Mouse (Mus musculus): ENCODE data around the gene Ppan. TPM values are rescaled to one million over a fixed set of nuclear protein-coding genes. Genes with fewer than 3 reads are reported as not detected.

Ppan gene
- polyA plus RNA-seq, 1 experiment from 2014 or later, result 75.1 TPM

- Histone ChIP-seq H3K4me1 (replicated peaks; ENCODE audit: control insufficient read depth, insufficient read depth, low read length) (0 out of 2 replicates have a peak, but pooled peaks cover 2% of the 10 kb centered on the region), H3K4me2 (ENCODE audit: low read depth, low read length, severe bottlenecking) (no peak overlapping the region), H3K27me3 (ENCODE audit: control insufficient read depth, insufficient read depth, low read length) (peaks cover 28% of the 10 kb centered on the region), H3K9me3 (ENCODE audit: control insufficient read depth, low read length) (no peaks in the 10 kb centered on the region), H3K4me3 (ENCODE audit: low read depth, low read length) (no peak overlapping the region), H3K27ac (ENCODE audit: low read depth, low read length) (no peak overlapping the region), H3K36me3 (ENCODE audit: control insufficient read depth, insufficient read depth, low read length) (no peaks in the 10 kb centered on the region), H3K9ac (ENCODE audit: low read length) (no peak overlapping the region)
- DNase-seq (ENCODE audit: low spot score) (no peak), ATAC-seq (replicated peaks; ENCODE audit: low FRiP score) (no peak)
- 57% methylated on average over 3 of the region's 3 CpGs for WGBS
Observed at GRCm38 (mm10) chr9:20866879-20867278, 21.1 kb upstream of the Ppan start.

DNA sequence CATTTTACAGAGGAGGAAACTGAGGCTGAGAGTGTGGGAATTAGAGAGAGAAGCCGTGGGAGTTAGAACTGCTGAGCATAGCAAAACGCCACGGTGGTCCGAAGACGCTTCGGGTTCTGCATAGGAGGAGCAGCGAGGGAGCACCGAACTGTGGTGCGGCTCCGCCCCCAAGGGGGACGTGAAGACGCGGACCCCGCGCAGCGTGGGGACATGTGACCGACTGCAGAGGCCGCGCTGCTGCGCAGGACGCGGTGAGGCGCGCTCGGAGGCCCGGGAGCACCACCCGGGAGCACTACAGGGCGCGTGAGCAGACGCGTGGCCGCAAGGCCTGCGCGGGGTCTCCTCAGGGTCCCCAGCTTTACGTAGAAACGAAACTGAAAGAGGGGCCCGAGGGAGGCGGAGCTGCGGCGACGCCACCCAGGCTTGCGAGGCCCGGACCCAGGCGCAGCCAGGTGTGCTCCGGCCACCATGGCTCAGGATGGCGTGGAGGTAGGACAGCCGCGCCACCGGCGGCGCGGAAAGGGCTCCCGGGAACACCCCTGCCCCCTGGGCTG lies 19.4 kb upstream of the Ppan start, which contains the start of gene A230050P20Rik:
A230050P20Rik (plus strand) TSS at position 195 of the 554 bp plus-strand sequence.
- H3K4me1 ChIP-seq (replicated peaks; ENCODE audit: control insufficient read depth, insufficient read depth, low read length), result 0 out of 2 replicates have a peak, but pooled peaks cover 2% of the 10 kb centered on the region
- H3K4me3 ChIP-seq (ENCODE audit: low read depth, low read length), result 0 out of 2 replicates have a peak within 1 kb of the TSS, but pooled peaks have one; percentile 16
- no peaks in the 10 kb centered on the region for H3K9me3 ChIP-seq (ENCODE audit: control insufficient read depth, low read length)
- H3K27ac ChIP-seq (ENCODE audit: low read depth, low read length), result no peak within 1 kb of the TSS
- no peak within 1 kb of the TSS for H3K9ac ChIP-seq (ENCODE audit: low read length)
- DNase-seq (ENCODE audit: low spot score) (no peak), ATAC-seq (replicated peaks; ENCODE audit: low FRiP score) (no peak)
- H3K27me3 ChIP-seq (ENCODE audit: control insufficient read depth, insufficient read depth, low read length), result peaks cover 28% of the 10 kb centered on the region
- no peaks in the 10 kb centered on the region for H3K36me3 ChIP-seq (ENCODE audit: control insufficient read depth, insufficient read depth, low read length)
- 9% methylated on average over 51 of the region's 53 CpGs for WGBS
- peak within 1 kb of the TSS; percentile 37 for H3K4me2 ChIP-seq (ENCODE audit: low read depth, low read length, severe bottlenecking)

DNA sequence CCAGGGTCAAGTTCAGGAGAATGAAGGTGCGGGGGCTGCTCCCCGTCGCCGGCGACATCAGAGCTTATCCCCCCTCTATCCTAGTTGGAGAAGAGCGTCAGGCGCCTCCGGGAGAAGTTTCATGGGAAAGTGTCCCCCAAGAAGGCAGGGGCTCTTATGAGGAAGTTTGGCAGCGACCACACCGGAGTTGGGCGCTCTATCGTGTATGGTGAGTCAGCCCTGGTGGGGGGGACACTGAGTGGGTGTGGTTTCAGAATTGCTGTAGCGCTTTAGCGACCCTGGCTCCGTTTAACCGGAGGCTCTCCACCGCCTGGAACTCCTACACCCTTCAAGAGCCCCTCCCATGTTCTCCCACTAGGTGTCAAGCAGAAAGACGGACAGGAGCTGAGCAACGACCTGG lies 18.7 kb upstream of the Ppan start:
- Histone ChIP-seq H3K4me1 (replicated peaks; ENCODE audit: control insufficient read depth, insufficient read depth, low read length) (0 out of 2 replicates have a peak, but pooled peaks cover 2% of the 10 kb centered on the region), H3K9me3 (ENCODE audit: control insufficient read depth, low read length) (no peaks in the 10 kb centered on the region), H3K27ac (ENCODE audit: low read depth, low read length) (no peak overlapping the region), H3K4me3 (ENCODE audit: low read depth, low read length) (no peak overlapping the region), H3K9ac (ENCODE audit: low read length) (no peak overlapping the region), H3K27me3 (ENCODE audit: control insufficient read depth, insufficient read depth, low read length) (peaks cover 28% of the 10 kb centered on the region), H3K4me2 (ENCODE audit: low read depth, low read length, severe bottlenecking) (no peak overlapping the region; the same call in 1 of the 2 replicates), H3K36me3 (ENCODE audit: control insufficient read depth, insufficient read depth, low read length) (no peaks in the 10 kb centered on the region)
- DNase-seq (ENCODE audit: low spot score), result no peak
- 10% methylated on average over 19 of the region's 19 CpGs for WGBS
- ATAC-seq (replicated peaks; ENCODE audit: low FRiP score), result no peak

- Histone ChIP-seq H3K9me3 (ENCODE audit: control insufficient read depth, low read length) (no peaks in the 10 kb centered on the region), H3K4me3 (ENCODE audit: low read depth, low read length) (no peak overlapping the region), H3K36me3 (ENCODE audit: control insufficient read depth, insufficient read depth, low read length) (no peaks in the 10 kb centered on the region), H3K4me1 (replicated peaks; ENCODE audit: control insufficient read depth, insufficient read depth, low read length) (0 out of 2 replicates have a peak, but pooled peaks cover 2% of the 10 kb centered on the region), H3K27ac (ENCODE audit: low read depth, low read length) (no peak overlapping the region), H3K27me3 (ENCODE audit: control insufficient read depth, insufficient read depth, low read length) (peaks cover 28% of the 10 kb centered on the region), H3K9ac (ENCODE audit: low read length) (no peak overlapping the region), H3K4me2 (ENCODE audit: low read depth, low read length, severe bottlenecking) (no peak overlapping the region)
- DNase-seq (ENCODE audit: low spot score) (no peak), ATAC-seq (replicated peaks; ENCODE audit: low FRiP score) (no peak)
- 77% methylated on average over 12 of the region's 12 CpGs for WGBS
Observed at GRCm38 (mm10) chr9:20870211-20871173, 17.5 kb upstream of the Ppan start.

DNA sequence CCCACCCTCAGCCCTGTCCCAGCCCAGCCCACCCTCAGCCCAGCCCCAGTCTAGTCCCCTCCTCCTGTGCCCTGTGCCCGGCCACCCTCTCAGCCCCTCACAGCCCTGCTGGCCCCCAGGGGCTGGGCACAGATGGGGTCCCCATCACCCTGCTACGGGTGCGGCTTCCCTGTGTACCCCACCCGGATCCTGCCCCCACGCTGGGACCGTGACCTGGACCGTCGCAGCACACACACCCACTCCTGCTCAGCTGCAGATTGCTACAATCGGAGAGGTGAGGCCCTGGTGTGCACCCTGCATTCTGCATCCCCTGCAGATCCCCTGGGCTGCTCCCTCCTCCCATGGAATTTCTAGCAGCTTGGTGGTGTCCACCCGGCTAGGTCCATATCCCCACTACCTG lies 15.0 kb upstream of the Ppan start:
- Histone ChIP-seq H3K27ac (ENCODE audit: low read depth, low read length) (no peak overlapping the region), H3K4me3 (ENCODE audit: low read depth, low read length) (no peak overlapping the region), H3K36me3 (ENCODE audit: control insufficient read depth, insufficient read depth, low read length) (no peaks in the 10 kb centered on the region), H3K27me3 (ENCODE audit: control insufficient read depth, insufficient read depth, low read length) (peaks cover 22% of the 10 kb centered on the region), H3K4me1 (replicated peaks; ENCODE audit: control insufficient read depth, insufficient read depth, low read length) (0 out of 2 replicates have a peak, but pooled peaks cover 2% of the 10 kb centered on the region), H3K4me2 (ENCODE audit: low read depth, low read length, severe bottlenecking) (no peak overlapping the region), H3K9ac (ENCODE audit: low read length) (no peak overlapping the region), H3K9me3 (ENCODE audit: control insufficient read depth, low read length) (no peaks in the 10 kb centered on the region)
- no peak for ATAC-seq (replicated peaks; ENCODE audit: low FRiP score)
- WGBS, result 94% methylated on average over 10 of the region's 10 CpGs
- DNase-seq (ENCODE audit: low spot score), result no peak

DNA sequence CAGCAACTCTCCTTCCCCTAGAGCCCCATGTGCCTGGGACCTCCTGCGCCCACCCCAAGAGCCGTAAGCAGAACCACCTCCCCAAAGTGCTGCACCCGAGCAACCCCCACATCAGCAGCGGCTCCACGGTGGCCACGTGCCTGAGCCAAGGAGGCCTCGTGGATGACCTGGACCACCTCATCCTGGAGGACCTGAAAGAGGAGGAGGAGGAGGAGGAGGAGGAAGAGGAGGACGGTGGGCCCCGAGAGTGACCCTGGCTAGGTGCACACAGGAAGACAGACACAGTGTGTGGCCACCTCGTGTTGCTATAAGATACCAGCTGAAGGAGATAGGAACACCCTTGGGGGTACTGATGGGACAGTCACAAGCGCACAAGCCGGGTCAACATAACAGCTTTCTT lies 14.5 kb upstream of the Ppan start:
- Histone ChIP-seq H3K4me1 (replicated peaks; ENCODE audit: control insufficient read depth, insufficient read depth, low read length) (peaks cover 4% of the 10 kb centered on the region; the same call in 1 of the 2 replicates), H3K9ac (ENCODE audit: low read length) (no peak overlapping the region), H3K36me3 (ENCODE audit: control insufficient read depth, insufficient read depth, low read length) (no peaks in the 10 kb centered on the region), H3K9me3 (ENCODE audit: control insufficient read depth, low read length) (no peaks in the 10 kb centered on the region), H3K4me2 (ENCODE audit: low read depth, low read length, severe bottlenecking) (no peak overlapping the region), H3K27me3 (ENCODE audit: control insufficient read depth, insufficient read depth, low read length) (peaks cover 17% of the 10 kb centered on the region), H3K4me3 (ENCODE audit: low read depth, low read length) (no peak overlapping the region), H3K27ac (ENCODE audit: low read depth, low read length) (no peak overlapping the region)
- ATAC-seq (replicated peaks; ENCODE audit: low FRiP score) (no peak), DNase-seq (ENCODE audit: low spot score) (no peak)
- WGBS, result 86% methylated on average over 12 of the region's 12 CpGs

DNA sequence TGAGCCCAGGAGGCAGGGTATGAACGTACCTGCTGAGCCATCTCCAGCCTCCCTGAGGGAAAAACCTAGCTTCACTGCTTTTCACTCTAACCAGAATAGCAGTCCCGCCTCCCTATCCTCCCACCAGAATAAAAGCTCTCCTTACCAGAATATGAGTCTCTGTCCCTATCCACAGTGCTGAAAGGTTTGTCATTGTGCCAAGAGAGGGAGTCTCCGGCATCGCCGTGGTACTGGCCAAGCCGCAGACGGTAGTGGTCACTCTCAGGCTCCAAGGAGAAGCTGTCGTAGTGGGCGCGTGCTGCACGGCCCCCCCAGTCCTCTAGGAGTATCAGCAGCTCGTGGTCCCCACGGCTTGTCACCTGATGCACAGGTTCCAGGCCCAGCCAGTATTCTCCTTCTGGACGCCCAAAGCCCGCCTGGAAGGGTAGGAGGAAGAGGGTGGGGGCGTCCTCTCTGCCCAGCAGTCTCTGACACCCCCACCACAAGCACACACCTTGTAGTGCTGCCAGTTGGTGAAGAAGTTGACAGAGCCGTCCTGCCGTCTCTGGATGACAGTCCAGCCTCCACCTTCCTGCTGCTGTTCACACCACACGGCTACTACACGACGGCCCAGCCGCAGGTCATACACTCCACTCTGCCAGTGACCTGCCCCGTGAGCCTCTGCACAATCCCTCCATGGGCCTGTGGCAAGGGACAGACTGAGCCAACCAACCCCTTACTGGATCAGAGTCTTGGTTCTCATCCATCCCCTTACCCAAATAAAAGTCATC lies 12.8 kb upstream of the Ppan start:
- H3K4me2 ChIP-seq (ENCODE audit: low read depth, low read length, severe bottlenecking), result no peak overlapping the region
- DNase-seq (ENCODE audit: low spot score) (no peak), ATAC-seq (replicated peaks; ENCODE audit: low FRiP score) (no peak)
- no peaks in the 10 kb centered on the region for H3K36me3 ChIP-seq (ENCODE audit: control insufficient read depth, insufficient read depth, low read length)
- H3K27me3 ChIP-seq (ENCODE audit: control insufficient read depth, insufficient read depth, low read length), result peaks cover under 1% of the 10 kb centered on the region
- 75% methylated on average over 23 of the region's 23 CpGs for WGBS
- no peak overlapping the region for H3K27ac ChIP-seq (ENCODE audit: low read depth, low read length)
- H3K9ac ChIP-seq (ENCODE audit: low read length), result no peak overlapping the region
- no peaks in the 10 kb centered on the region for H3K9me3 ChIP-seq (ENCODE audit: control insufficient read depth, low read length)
- H3K4me3 ChIP-seq (ENCODE audit: low read depth, low read length), result no peak overlapping the region
- peaks cover 4% of the 10 kb centered on the region; the same call in 1 of the 2 replicates for H3K4me1 ChIP-seq (replicated peaks; ENCODE audit: control insufficient read depth, insufficient read depth, low read length)

Measured in forebrain, embryonic 11.5 days (tissue).